Mouse (Mus musculus) CH12.LX (cell line): ENCODE measurements around the gene Pafah1b2. TPM values are rescaled to one million over a fixed set of nuclear protein-coding genes. Genes with fewer than 3 reads are reported as not detected.

Source experiments
- DNase-seq: peaks from one replicate; pipeline ENCODE4 v3.0.0-alpha.2; 2013; ENCODE audit errors: extremely low read depth
- H3K27ac ChIP-seq: 2 replicates; pipeline ENCODE4 v1.5.1; 2012; ENCODE audit warnings: low read depth, mild to moderate bottlenecking, control low read depth, moderate library complexity; ENCODE audit not compliant: insufficient read depth
- H3K27me3 ChIP-seq: replicated peaks from 2 replicates; pipeline ENCODE3; 2012; ENCODE audit warnings: inconsistent platforms
- H3K36me3 ChIP-seq, 2 experiments: replicated peaks in 1 of 2; 2 replicates each; pipeline versions ENCODE3 to v1.6.1; 2012; ENCODE audit warnings: inconsistent platforms in 1 of 2, low read length in 1 of 2, mild to moderate bottlenecking in 1 of 2, mixed read lengths in 1 of 2, moderate library complexity in 1 of 2; ENCODE audit not compliant: control insufficient read depth in 1 of 2, insufficient read depth in 1 of 2
- H3K4me1 ChIP-seq, 2 experiments: 2 replicates each; pipeline ENCODE4 v1.6.1; 2012; ENCODE audit warnings: inconsistent platforms in 1 of 2, moderate library complexity in 1 of 2; ENCODE audit not compliant: insufficient read depth in 2 of 2, control insufficient read depth in 1 of 2
- H3K4me2 ChIP-seq: 2 replicates; pipeline ENCODE4 v1.6.1; 2012; ENCODE audit warnings: low read depth, mild to moderate bottlenecking, control low read depth; ENCODE audit not compliant: poor library complexity, insufficient read depth, severe bottlenecking
- H3K4me3 ChIP-seq, 3 experiments: fragments of 150-350 bp in 1 of 3; sonication (generic) in 1 of 3; replicated peaks in 1 of 3; 2 replicates each; pipeline versions ENCODE3 to v1.5.1; 2011 to 2012; ENCODE audit warnings: low read depth in 2 of 3, low read length in 2 of 3, mild to moderate bottlenecking in 2 of 3, moderate library complexity in 2 of 3, control low read depth in 1 of 3, improper control_type of control experiment in 1 of 3, inconsistent platforms in 1 of 3, mixed read lengths in 1 of 3; ENCODE audit not compliant: poor library complexity in 1 of 3
- H3K79me2 ChIP-seq: replicated peaks from 2 replicates; pipeline ENCODE4 v1.6.1; 2012; ENCODE audit warnings: mild to moderate bottlenecking, moderate library complexity; ENCODE audit not compliant: control insufficient read depth, poor library complexity, insufficient read depth, severe bottlenecking; ENCODE audit errors: extremely low read depth
- H3K9ac ChIP-seq: 2 replicates; pipeline ENCODE4 v1.6.1; 2012; ENCODE audit warnings: low read depth, mild to moderate bottlenecking, control low read depth, moderate library complexity; ENCODE audit not compliant: insufficient read depth
- H3K9me3 ChIP-seq: replicated peaks from 2 replicates; pipeline ENCODE3; 2012; ENCODE audit warnings: low read length, inconsistent platforms, mixed read lengths
- CHD2 ChIP-seq: IDR thresholded peaks from 2 replicates; pipeline ENCODE4 v1.6.1; 2011; ENCODE audit warnings: low read length, improper control_type of control experiment
- CTCF ChIP-seq, 2 experiments: IDR thresholded peaks in 1 of 2; conservative IDR thresholded peaks in 1 of 2; 2 replicates each; pipeline ENCODE4 v1.5.1; 2011 to 2012; ENCODE audit warnings: low read depth in 2 of 2, low read length in 2 of 2, improper control_type of control experiment in 1 of 2, inconsistent platforms in 1 of 2, mild to moderate bottlenecking in 1 of 2, moderate library complexity in 1 of 2
- E2F4 ChIP-seq: IDR thresholded peaks from 2 replicates; pipeline ENCODE4 v1.6.1; 2011; ENCODE audit warnings: low read depth, low read length, improper control_type of control experiment; ENCODE audit not compliant: insufficient replicate concordance
- ELF1 ChIP-seq: IDR thresholded peaks from 2 replicates; pipeline ENCODE4 v1.6.1; 2014; ENCODE audit warnings: low read depth, mild to moderate bottlenecking, inconsistent platforms, low read length, improper control_type of control experiment
- ETS1 ChIP-seq: conservative IDR thresholded peaks from 2 replicates; pipeline ENCODE4 v1.6.1; 2012; ENCODE audit warnings: low read depth, mild to moderate bottlenecking, inconsistent platforms, low read length, improper control_type of control experiment, moderate library complexity
- HCFC1 ChIP-seq: IDR thresholded peaks from 2 replicates; pipeline ENCODE4 v1.6.1; 2012; ENCODE audit warnings: low read depth, mild to moderate bottlenecking, inconsistent platforms, low read length, improper control_type of control experiment
- IRF4 ChIP-seq: IDR thresholded peaks from 2 replicates; pipeline ENCODE4 v1.6.1; 2014; ENCODE audit warnings: low read depth, mild to moderate bottlenecking, inconsistent platforms, low read length, improper control_type of control experiment
- JUN ChIP-seq: IDR thresholded peaks from 2 replicates; pipeline ENCODE4 v1.6.1; 2011; ENCODE audit warnings: low read depth, mild to moderate bottlenecking, low read length, improper control_type of control experiment, moderate library complexity; ENCODE audit not compliant: insufficient read depth
- JUND ChIP-seq: conservative IDR thresholded peaks from 2 replicates; pipeline ENCODE4 v1.6.1; 2011; ENCODE audit warnings: low read depth, low read length, improper control_type of control experiment
- KAT2A ChIP-seq: IDR thresholded peaks from 2 replicates; pipeline ENCODE4 v1.6.1; 2012; ENCODE audit warnings: low read length, improper control_type of control experiment, inconsistent platforms; ENCODE audit not compliant: insufficient replicate concordance
- MAFK ChIP-seq: IDR thresholded peaks from 2 replicates; pipeline ENCODE4 v1.6.1; 2011; ENCODE audit warnings: low read length, improper control_type of control experiment; ENCODE audit not compliant: insufficient replicate concordance
- MAZ ChIP-seq: IDR thresholded peaks from 2 replicates; pipeline ENCODE4 v1.6.1; 2012; ENCODE audit warnings: low read depth, mild to moderate bottlenecking, inconsistent platforms, low read length, improper control_type of control experiment, moderate library complexity
- MEF2A ChIP-seq: IDR thresholded peaks from 2 replicates; pipeline ENCODE4 v1.6.1; 2014; ENCODE audit warnings: low read depth, mild to moderate bottlenecking, inconsistent platforms, low read length, improper control_type of control experiment, borderline replicate concordance
- MYC ChIP-seq: IDR thresholded peaks from 2 replicates; pipeline ENCODE4 v1.6.1; 2011; ENCODE audit warnings: low read depth, mild to moderate bottlenecking, improper control_type of control experiment, low read length
- NELFE ChIP-seq: IDR thresholded peaks from 2 replicates; pipeline ENCODE4 v1.6.1; 2011; ENCODE audit warnings: low read depth, low read length, improper control_type of control experiment
- PAX5 ChIP-seq: IDR thresholded peaks from 2 replicates; pipeline ENCODE4 v1.6.1; 2012; ENCODE audit warnings: low read length, inconsistent platforms, mixed read lengths
- POLR2A ChIP-seq: IDR thresholded peaks from 2 replicates; pipeline ENCODE4 v1.6.1; 2011; ENCODE audit warnings: low read depth, mild to moderate bottlenecking, improper control_type of control experiment, low read length
- POLR2AphosphoS2 ChIP-seq: IDR thresholded peaks from 2 replicates; pipeline ENCODE4 v1.6.1; 2011; ENCODE audit warnings: low read depth, low read length, improper control_type of control experiment
- RAD21 ChIP-seq: IDR thresholded peaks from 2 replicates; pipeline ENCODE4 v1.6.1; 2011; ENCODE audit warnings: low read depth, mild to moderate bottlenecking, low read length, improper control_type of control experiment, moderate library complexity
- RCOR1 ChIP-seq: conservative IDR thresholded peaks from 2 replicates; pipeline ENCODE4 v1.6.1; 2012; ENCODE audit warnings: low read depth, mild to moderate bottlenecking, inconsistent platforms, low read length, improper control_type of control experiment
- SMC3 ChIP-seq: IDR thresholded peaks from 2 replicates; pipeline ENCODE4 v1.6.1; 2011; ENCODE audit warnings: low read depth, low read length, improper control_type of control experiment
- TBP ChIP-seq: conservative IDR thresholded peaks from 2 replicates; pipeline ENCODE4 v1.6.1; 2011; ENCODE audit warnings: low read depth, low read length, improper control_type of control experiment
- TCF12 ChIP-seq: IDR thresholded peaks from 2 replicates; pipeline ENCODE4 v1.6.1; 2014; ENCODE audit warnings: low read depth, mild to moderate bottlenecking, inconsistent platforms, low read length, improper control_type of control experiment
- USF2 ChIP-seq: conservative IDR thresholded peaks from 2 replicates; pipeline ENCODE4 v1.6.1; 2011; ENCODE audit warnings: low read depth, low read length, improper control_type of control experiment
- ZC3H11A ChIP-seq: IDR thresholded peaks from 2 replicates; pipeline ENCODE4 v1.6.1; 2012; ENCODE audit warnings: low read depth, mild to moderate bottlenecking, inconsistent platforms, low read length, improper control_type of control experiment
- dilution Hi-C: fragments of 300-500 bp; cut with MboI; formaldehyde crosslinking; loops from 2 replicates; pipeline ENCODE4 v1.14.3; 2020; ENCODE audit warnings: low sequenced_read_pairs; ENCODE audit not compliant: extremely low pct_unique_long_range_greater_than_20kb, extremely low pct_ligation_motif_present
- in situ Hi-C: fragments of 300-500 bp; cut with MboI; formaldehyde crosslinking; loops from 3 replicates; pipeline ENCODE4 v1.14.3; 2019; ENCODE audit warnings: low sequenced_read_pairs, low pct_ligation_motif_present, low pct_unique_long_range_greater_than_20kb, mixed read lengths
- polyA plus RNA-seq: library from polyadenylated mRNA; unstranded; fragments of >175 nt; gene quantifications from 2 replicates; pipeline ENCODE4 v1.2.1, GENCODE M21; 2012; ENCODE audit warnings: low read depth; ENCODE audit not compliant: insufficient read length
- total RNA-seq, 2 experiments: library from RNA; depleted of rRNA; stranded (reverse); fragments of 300-350 nt in 1 of 2; fragments of >200 nt in 1 of 2; gene quantifications; 2 replicates each; pipeline ENCODE4 v1.2.3; 2012 to 2014

Pafah1b2 gene
- total and polyA plus RNA-seq, 3 experiments, result 94.8 to 122 (median 109) TPM

DNA sequence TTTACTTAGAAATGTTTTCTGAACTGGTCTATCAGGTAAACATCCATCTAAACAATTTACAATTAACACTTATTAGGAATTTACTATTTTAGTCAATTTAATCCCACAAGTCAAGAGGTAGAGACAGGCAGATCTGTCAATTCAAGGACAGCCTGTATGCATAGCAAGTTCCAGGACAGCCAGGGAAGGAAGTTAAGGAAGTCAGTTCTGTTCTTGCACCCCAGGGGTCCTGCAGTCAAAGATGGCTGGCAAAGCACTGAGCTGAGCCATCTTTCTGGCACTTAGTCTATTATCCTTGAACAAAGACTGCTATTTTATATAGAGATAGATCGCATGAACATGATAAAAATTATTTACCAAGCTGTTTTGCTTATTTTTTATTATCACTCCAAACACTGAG is 31.9 kb downstream of the Pafah1b2 start:
- H3K27me3 ChIP-seq, result no peaks in the 10 kb centered on the region
- in situ Hi-C loops, result no loop called here
- peaks cover 9 to 65% of the 10 kb centered on the region in 2 experiments for H3K36me3 ChIP-seq
- 0 out of 2 replicates have a peak overlapping the region, but pooled peaks have one; percentile 27 for H3K4me2 ChIP-seq
- H3K9me3 ChIP-seq, result no peaks in the 10 kb centered on the region
- H3K79me2 ChIP-seq, result peaks cover 81% of the 10 kb centered on the region
- DNase-seq, result no peak
- peaks cover 5 to 50% of the 10 kb centered on the region in 2 experiments; a peak in 3 of 4 replicates for H3K4me1 ChIP-seq
- no peak overlapping the region for H3K9ac ChIP-seq
- no peak overlapping the region for H3K4me3 ChIP-seq
- dilution Hi-C loops, result no loop called here
- no peak overlapping the region for H3K27ac ChIP-seq
- TF ChIP-seq SMC3 (no peak), MAFK (no peak), PAX5 (no peak), HCFC1 (no peak), E2F4 (no peak), MAZ (no peak), CTCF (conservative IDR thresholded peaks at IDR 0.05 in 1 of 2, IDR thresholded peaks at IDR 0.05 in 1 of 2; ENCODE audit: low read depth in 2 of 2, low read length in 2 of 2) (no peak), TCF12 (no peak), CHD2 (no peak), NELFE (no peak), POLR2AphosphoS2 (no peak), MYC (no peak), POLR2A (no peak), ETS1 (no peak), RAD21 (no peak), ZC3H11A (no peak)
- TF ChIP-seq, all 38 proteins: peak for 0

DNA sequence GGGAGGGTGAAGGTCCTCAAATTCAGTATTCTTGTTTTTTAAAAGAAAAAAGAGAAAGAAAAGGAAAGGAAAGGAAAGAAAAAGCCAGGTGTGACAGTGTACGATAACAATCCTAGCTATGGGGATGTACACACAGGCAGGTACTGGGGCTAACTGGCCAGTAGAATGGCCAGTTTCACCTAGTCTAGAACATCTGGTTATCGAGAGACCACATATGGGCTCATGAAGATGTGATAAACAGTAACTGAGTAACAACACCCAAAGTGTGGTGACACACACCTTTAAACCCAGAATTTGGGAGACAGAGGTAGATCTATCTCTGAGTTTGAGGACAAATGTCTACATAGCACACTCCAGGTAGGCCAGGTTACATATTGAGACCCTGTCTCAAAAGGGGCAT is 32.7 kb downstream of the Pafah1b2 start:
- Histone ChIP-seq H3K27ac (no peak overlapping the region), H3K9me3 (no peaks in the 10 kb centered on the region), H3K4me2 (no peak overlapping the region), H3K36me3 (peaks cover 13 to 72% of the 10 kb centered on the region in 2 experiments), H3K9ac (no peak overlapping the region), H3K4me1 (peaks cover 5 to 48% of the 10 kb centered on the region in 2 experiments; a peak in 3 of 4 replicates), H3K79me2 (peaks cover 81% of the 10 kb centered on the region), H3K27me3 (no peaks in the 10 kb centered on the region), H3K4me3 (no peak overlapping the region)
- in situ Hi-C loops, result no loop called here
- dilution Hi-C loops, result no loop called here
- DNase-seq, result no peak
- TF ChIP-seq RCOR1 (no peak), MAFK (no peak), TBP (no peak), JUN (no peak), USF2 (no peak), POLR2A (no peak), JUND (no peak), SMC3 (no peak), KAT2A (no peak), CHD2 (no peak), MEF2A (no peak), IRF4 (no peak), MAZ (no peak), ELF1 (no peak)
